Mouse (Mus musculus) kidney, embryonic 15.5 days (tissue): Measurements from ENCODE around the gene D5Ertd579e. TPM values are rescaled to one million over a fixed set of nuclear protein-coding genes. Genes with fewer than 3 reads are reported as not detected.

ENCODE experiments used
- ATAC-seq: fragments of 200-750 bp; cut with Nextera tagmentation; replicated peaks from 2 replicates; pipeline ENCODE4 v1.8.0; 2017; ENCODE audit warnings: moderate TSS enrichment; ENCODE audit not compliant: low FRiP score
- H3K27ac ChIP-seq: fragments of 300-500 bp; sonication (generic); 2 replicates; pipeline ENCODE4 v1.5.1; 2015; ENCODE audit warnings: mild to moderate bottlenecking, inconsistent platforms
- H3K27me3 ChIP-seq: fragments of 300-500 bp; sonication (generic); 2 replicates; pipeline ENCODE4 v1.6.1; 2015; ENCODE audit warnings: inconsistent platforms
- H3K36me3 ChIP-seq: fragments of 300-500 bp; sonication (generic); 2 replicates; pipeline ENCODE4 v1.6.1; 2015; ENCODE audit warnings: inconsistent platforms
- H3K4me1 ChIP-seq: fragments of 300-500 bp; sonication (generic); 2 replicates; pipeline ENCODE4 v1.6.1; 2015; ENCODE audit warnings: inconsistent platforms
- H3K4me2 ChIP-seq: fragments of 300-500 bp; sonication (generic); 2 replicates; pipeline ENCODE4 v1.6.1; 2015; ENCODE audit warnings: moderate library complexity, mild to moderate bottlenecking, inconsistent platforms
- H3K4me3 ChIP-seq: fragments of 300-500 bp; sonication (generic); replicated peaks from 2 replicates; pipeline ENCODE4 v1.5.1; 2015; ENCODE audit warnings: mild to moderate bottlenecking, inconsistent platforms
- H3K9ac ChIP-seq: fragments of 300-500 bp; sonication (generic); 2 replicates; pipeline ENCODE4 v1.6.1; 2015; ENCODE audit warnings: mild to moderate bottlenecking, inconsistent platforms
- H3K9me3 ChIP-seq: fragments of 300-500 bp; sonication (generic); replicated peaks from 2 replicates; pipeline ENCODE4 v1.6.1; 2016; ENCODE audit warnings: inconsistent platforms
- WGBS: fragments of 180-500 bp; shearing (Covaris S2); methylation state at CpG from one replicate; pipeline ENCODE4 v1.1.7; 2015; ENCODE audit warnings: mixed read lengths; 5-methylcytosine and 5-hydroxymethylcytosine counted together
- polyA plus RNA-seq: library from polyadenylated mRNA; unstranded; fragments of >200 nt; fragmentation: Nextera tagmentation; extraction: Ambion mirVana; gene quantifications from 2 replicates; pipeline ENCODE4 v1.2.1, GENCODE M21; 2015

The D5Ertd579e gene
- polyA plus RNA-seq, 1 experiment from 2014 or later, result 21.6 TPM

DNA sequence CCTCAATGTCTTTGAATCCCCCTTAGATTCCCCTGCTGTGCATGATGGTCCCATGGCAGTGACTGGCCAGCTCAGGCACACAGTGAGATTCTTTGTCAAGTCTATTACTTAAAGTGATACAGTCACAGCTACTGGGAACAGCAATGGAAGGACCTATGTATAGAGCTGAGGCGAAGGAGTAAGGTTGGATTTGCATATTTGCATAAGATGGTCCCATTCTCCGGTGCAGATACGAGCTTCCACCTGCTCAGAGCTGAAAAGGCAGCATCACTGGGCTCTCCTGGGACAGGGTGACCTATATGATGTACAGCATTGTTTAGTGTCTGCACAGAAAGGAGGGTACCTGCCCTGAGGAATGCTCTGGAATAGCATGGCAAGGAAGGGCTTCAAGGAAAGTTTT is 101.5 kb downstream of the D5Ertd579e start:
- H3K9me3 ChIP-seq, result no peaks in the 10 kb centered on the region
- WGBS, result 70% methylated on average over 3 of the region's 3 CpGs
- H3K4me2 ChIP-seq, result no peak overlapping the region
- peaks cover 9% of the 10 kb centered on the region; the same call in 1 of the 2 replicates for H3K36me3 ChIP-seq
- no peak for ATAC-seq
- no peak overlapping the region for H3K27ac ChIP-seq
- no peak overlapping the region for H3K4me3 ChIP-seq
- no peaks in the 10 kb centered on the region for H3K4me1 ChIP-seq
- no peaks in the 10 kb centered on the region for H3K27me3 ChIP-seq
- no peak overlapping the region for H3K9ac ChIP-seq

DNA sequence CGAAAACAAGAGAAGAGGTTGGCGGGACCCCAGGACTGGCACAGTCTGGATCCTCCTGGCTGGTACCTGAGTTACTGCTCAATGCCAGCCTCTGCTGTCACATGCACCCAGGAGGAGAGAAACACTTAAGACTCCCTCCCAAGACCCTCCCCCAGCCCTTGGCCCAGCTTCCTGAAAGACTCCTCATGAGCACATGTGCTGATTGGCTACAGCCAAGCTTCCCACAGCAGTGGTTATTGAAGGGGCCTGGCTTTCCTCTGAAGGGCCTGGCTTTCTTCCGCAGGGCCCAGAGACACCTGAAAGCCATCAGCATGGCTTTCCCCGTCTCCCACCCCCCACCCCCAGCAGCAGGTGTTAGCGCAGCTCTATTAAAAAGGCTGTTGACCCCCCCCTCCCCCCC is 102.6 kb downstream of the D5Ertd579e start, which contains the start of gene Tbc1d14:
TSS of gene Tbc1d14 (minus strand) at position 101 of the 400 bp plus-strand sequence.
- no peaks in the 10 kb centered on the region for H3K9me3 ChIP-seq
- H3K4me1 ChIP-seq, result no peaks in the 10 kb centered on the region
- no peak for ATAC-seq
- no peaks in the 10 kb centered on the region for H3K36me3 ChIP-seq
- H3K9ac ChIP-seq, result no peak within 1 kb of the TSS
- 82% methylated on average over 5 of the region's 5 CpGs for WGBS
- no peak within 1 kb of the TSS for H3K4me3 ChIP-seq
- no peaks in the 10 kb centered on the region for H3K27me3 ChIP-seq
- H3K27ac ChIP-seq, result no peak within 1 kb of the TSS
- H3K4me2 ChIP-seq, result no peak within 1 kb of the TSS

DNA sequence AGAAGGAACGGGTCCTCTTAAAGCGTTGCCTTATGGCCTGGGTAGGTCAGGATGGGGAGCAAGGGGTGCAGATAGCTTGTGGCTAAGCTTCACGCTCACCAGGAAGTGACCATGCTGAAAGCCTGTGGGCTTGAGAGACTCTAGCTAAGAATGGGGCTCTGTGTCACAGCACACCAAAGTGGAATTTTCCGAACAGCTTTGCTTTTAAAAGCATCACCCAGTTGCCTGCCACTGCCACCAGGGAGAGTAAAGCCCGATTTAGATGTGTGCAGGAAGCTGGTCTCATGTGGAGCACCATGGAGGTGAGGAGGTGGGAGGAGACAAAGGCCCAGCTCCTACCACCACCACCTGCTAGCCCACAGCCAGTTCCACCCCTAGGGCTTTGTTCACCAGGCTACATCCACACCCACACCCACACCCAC is 105.3 kb downstream of the D5Ertd579e start:
- Histone ChIP-seq H3K4me2 (no peak overlapping the region), H3K4me1 (no peaks in the 10 kb centered on the region), H3K27ac (no peak overlapping the region), H3K9me3 (no peaks in the 10 kb centered on the region), H3K9ac (no peak overlapping the region), H3K4me3 (no peak overlapping the region), H3K36me3 (no peaks in the 10 kb centered on the region), H3K27me3 (no peaks in the 10 kb centered on the region)
- no peak for ATAC-seq
- WGBS, result 71% methylated on average over 5 of the region's 5 CpGs

DNA sequence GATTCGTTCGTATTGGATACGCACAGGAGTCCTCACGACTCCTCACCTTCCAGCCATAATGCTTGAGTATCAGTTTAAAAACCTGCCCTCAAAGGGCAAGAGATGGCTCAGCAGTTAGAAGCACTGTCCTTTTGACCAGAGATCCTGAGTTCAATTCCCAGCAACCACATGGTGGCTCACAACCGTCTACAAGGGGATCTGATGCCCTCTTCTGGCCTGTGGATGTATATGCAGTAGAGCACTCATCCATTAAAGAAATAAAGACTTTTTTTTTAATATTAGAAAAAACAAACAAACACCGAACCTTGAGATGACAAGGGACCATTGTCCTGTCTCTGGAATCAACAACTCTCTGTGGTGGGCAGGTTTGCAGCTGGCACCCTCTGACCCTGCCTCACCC is 111.5 kb downstream of the D5Ertd579e start:
- H3K27ac ChIP-seq, result no peak overlapping the region
- no peak overlapping the region for H3K9ac ChIP-seq
- H3K4me1 ChIP-seq, result peaks cover 27% of the 10 kb centered on the region
- H3K4me2 ChIP-seq, result no peak overlapping the region
- no peaks in the 10 kb centered on the region for H3K36me3 ChIP-seq
- no peaks in the 10 kb centered on the region for H3K9me3 ChIP-seq
- ATAC-seq, result no peak
- no peak overlapping the region for H3K4me3 ChIP-seq
- 68% methylated on average over 6 of the region's 6 CpGs for WGBS
- no peaks in the 10 kb centered on the region for H3K27me3 ChIP-seq

DNA sequence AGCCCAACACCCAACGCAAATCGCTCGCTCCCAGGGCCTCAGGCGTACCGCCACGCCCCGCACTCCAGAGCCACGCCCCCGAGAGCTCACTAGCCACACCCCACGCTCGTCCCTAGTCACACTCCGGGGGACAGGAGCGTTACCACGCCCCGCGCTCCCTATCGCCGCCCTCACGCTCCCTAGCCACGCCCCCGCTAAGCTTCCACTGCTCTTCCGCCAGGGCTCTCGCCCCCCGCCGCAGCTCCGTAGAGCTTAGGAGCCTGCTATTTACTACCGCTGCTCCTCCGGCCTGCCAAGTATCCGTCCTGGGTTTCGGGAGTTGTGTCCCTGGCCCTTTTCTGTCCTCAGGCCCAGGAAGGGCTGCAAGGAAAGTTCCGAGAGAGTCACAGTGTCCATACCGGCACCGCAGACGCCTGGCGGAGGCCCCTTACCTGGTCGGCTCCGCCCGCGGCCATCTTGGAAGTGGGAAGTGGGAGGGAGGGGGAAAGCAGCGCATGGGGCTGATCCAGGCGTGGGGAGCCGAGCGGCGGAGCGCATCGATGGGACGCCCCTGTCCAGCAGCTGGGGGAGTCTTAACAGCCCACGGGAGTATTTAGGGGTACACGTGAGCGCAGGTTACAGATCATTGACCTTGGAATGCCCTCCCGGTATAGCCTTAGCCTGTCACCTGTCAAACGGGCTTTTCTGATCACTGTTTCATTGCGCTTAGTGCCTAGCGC is 113.7 kb downstream of the D5Ertd579e start:
- H3K9me3 ChIP-seq, result no peaks in the 10 kb centered on the region
- peak overlapping the region; percentile 89 for H3K27ac ChIP-seq
- 1% methylated on average over 52 of the region's 54 CpGs for WGBS
- H3K4me1 ChIP-seq, result peaks cover 32% of the 10 kb centered on the region
- H3K9ac ChIP-seq, result peak overlapping the region; percentile 67
- no peaks in the 10 kb centered on the region for H3K36me3 ChIP-seq
- no peaks in the 10 kb centered on the region for H3K27me3 ChIP-seq
- H3K4me3 ChIP-seq, result peak overlapping the region; percentile 70
- ATAC-seq, result peak; percentile 95
- peak overlapping the region; percentile 88 for H3K4me2 ChIP-seq

DNA sequence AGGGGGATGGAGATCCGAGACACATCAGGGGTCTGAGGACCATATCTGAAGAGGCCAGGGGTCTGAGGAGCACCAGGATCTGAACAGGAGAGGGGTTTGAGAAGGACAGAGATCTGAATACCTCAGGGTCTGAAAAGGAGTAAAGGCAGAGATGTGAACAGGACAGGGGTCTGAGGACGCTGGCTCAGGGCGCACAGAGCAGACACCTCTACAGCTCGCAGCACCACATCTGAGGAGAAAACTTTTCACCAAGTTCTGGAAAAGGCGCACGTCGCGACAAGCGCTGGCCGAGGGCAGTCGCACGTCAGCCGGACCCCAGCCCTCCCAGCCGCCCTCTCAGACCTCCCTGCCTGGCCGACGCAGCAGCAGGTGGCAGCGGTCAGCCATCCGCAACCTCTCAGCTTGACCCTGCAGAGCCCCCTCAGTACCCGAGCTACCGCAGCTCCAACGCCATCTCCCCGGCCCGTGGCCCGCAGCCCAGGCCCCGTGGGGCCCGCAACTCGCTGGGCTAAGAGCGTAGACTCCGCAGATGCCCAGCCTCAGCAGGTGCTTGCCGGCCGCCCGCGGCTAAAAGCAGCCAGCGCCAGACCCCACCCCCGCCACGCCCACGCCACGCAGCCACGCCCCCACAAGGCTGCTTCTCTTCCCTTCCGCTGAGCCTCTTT is 114.4 kb downstream of the D5Ertd579e start:
- Histone ChIP-seq H3K27ac (peak overlapping the region; percentile 48; the same call in 1 of the 2 replicates), H3K4me1 (peaks cover 32% of the 10 kb centered on the region), H3K27me3 (no peaks in the 10 kb centered on the region), H3K9me3 (no peaks in the 10 kb centered on the region), H3K4me3 (peak overlapping the region; percentile 70), H3K36me3 (no peaks in the 10 kb centered on the region), H3K4me2 (peak overlapping the region; percentile 88), H3K9ac (peak overlapping the region; percentile 51)
- 1% methylated on average over 40 of the region's 40 CpGs for WGBS
- peak; percentile 9; the same call in 1 of the 2 replicates for ATAC-seq

DNA sequence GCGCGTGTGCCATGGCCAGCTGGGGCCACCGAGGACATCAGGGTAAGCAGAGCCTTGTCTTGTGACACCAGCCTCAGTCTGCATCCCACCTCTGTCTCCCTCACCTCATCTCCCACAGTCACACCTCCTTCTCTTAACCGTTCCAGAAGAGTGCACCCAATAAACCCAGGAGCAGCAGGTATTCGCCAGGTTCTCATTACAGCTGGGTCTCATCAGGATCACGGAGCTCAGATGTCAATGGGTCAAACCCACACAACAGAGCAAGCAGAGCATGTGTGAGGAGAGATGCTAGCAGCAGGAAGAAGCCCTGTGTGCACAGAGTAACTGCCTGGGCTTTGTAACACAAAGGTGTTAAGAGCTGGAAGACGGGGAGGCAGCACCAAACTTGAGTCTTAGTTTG is 115.9 kb downstream of the D5Ertd579e start:
- Histone ChIP-seq H3K9ac (no peak overlapping the region), H3K27ac (peak overlapping the region; percentile 57), H3K4me1 (peaks cover 39% of the 10 kb centered on the region), H3K4me2 (peak overlapping the region; percentile 88), H3K9me3 (no peaks in the 10 kb centered on the region), H3K36me3 (no peaks in the 10 kb centered on the region), H3K27me3 (no peaks in the 10 kb centered on the region), H3K4me3 (peak overlapping the region; percentile 70; the same call in 1 of the 2 replicates)
- no peak for ATAC-seq
- 43% methylated on average over 7 of the region's 7 CpGs for WGBS

DNA sequence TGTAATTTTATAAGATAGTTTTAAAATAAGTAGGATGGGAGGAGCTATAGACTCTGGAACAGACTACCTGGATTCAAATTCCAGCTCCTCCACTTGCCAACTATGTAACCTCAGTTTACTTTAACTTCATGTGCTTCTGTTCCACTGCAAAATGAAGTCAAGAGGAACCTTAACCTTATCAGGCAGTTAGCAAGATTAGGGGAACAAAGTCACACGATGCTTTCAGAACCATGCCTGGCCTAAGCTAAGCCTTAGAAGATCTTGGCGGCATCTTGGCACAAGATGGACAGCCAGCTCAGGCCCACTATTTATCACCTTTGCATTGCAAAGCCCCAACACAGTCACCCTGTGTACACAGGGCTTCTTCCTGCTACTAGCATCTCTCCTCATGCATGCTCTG is 116.8 kb downstream of the D5Ertd579e start:
- H3K27ac ChIP-seq, result no peak overlapping the region
- no peaks in the 10 kb centered on the region for H3K27me3 ChIP-seq
- no peaks in the 10 kb centered on the region for H3K36me3 ChIP-seq
- WGBS, result 71% methylated on average over 2 of the region's 2 CpGs
- no peaks in the 10 kb centered on the region for H3K9me3 ChIP-seq
- H3K4me2 ChIP-seq, result 0 out of 2 replicates have a peak overlapping the region, but pooled peaks have one; percentile 88
- H3K4me3 ChIP-seq, result no peak overlapping the region
- H3K4me1 ChIP-seq, result peaks cover 49% of the 10 kb centered on the region
- H3K9ac ChIP-seq, result no peak overlapping the region
- ATAC-seq, result no peak

DNA sequence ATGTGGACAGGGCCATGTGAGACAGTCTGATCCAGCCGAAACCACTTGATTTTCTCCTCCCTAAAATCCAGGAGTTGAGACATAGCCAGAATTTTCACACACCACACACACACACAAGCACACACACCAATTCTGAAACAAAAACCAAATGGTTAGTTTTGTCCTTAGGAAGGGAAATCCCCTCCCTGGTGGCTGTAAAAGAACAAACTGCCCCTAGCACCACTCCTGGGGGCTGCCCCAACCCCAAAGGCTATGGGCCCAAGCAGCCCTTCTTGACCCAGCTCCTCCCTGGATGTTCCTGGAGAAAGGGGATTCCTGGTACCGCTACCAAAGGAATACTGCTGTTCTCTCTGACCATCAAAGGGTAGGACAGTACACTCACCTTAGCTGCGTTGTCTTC is 119.4 kb downstream of the D5Ertd579e start:
- Histone ChIP-seq H3K4me3 (no peak overlapping the region), H3K4me2 (no peak overlapping the region), H3K9ac (no peak overlapping the region), H3K36me3 (peaks cover 9% of the 10 kb centered on the region), H3K4me1 (peaks cover 55% of the 10 kb centered on the region), H3K27me3 (no peaks in the 10 kb centered on the region), H3K9me3 (no peaks in the 10 kb centered on the region), H3K27ac (no peak overlapping the region)
- WGBS, result 91% methylated on average over 3 of the region's 3 CpGs
- no peak for ATAC-seq

DNA sequence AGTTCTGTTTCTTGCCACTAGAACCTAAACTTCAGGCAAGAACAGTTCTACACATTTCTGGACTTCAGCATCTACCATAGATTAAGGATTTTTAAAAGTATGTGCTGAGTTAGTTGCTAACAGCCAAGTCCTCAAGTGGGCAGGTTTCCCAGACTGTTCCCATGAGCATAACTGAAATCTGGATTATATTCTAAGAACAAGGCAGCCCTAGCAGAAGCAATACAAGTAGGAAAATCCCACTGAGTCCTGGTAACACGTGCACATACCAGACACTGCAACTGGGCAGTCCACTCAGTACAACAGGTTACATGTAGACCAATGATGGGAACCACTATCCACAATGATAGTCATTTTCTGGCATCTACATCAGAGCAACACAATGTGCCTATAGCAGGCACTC is 120.1 kb downstream of the D5Ertd579e start:
- Histone ChIP-seq H3K4me1 (peaks cover 48% of the 10 kb centered on the region), H3K9ac (no peak overlapping the region), H3K4me2 (no peak overlapping the region), H3K36me3 (peaks cover 16% of the 10 kb centered on the region), H3K27me3 (no peaks in the 10 kb centered on the region), H3K9me3 (no peaks in the 10 kb centered on the region), H3K4me3 (no peak overlapping the region), H3K27ac (no peak overlapping the region)
- ATAC-seq, result no peak
- WGBS, result 69% methylated on average over 1 of the region's 1 CpGs

DNA sequence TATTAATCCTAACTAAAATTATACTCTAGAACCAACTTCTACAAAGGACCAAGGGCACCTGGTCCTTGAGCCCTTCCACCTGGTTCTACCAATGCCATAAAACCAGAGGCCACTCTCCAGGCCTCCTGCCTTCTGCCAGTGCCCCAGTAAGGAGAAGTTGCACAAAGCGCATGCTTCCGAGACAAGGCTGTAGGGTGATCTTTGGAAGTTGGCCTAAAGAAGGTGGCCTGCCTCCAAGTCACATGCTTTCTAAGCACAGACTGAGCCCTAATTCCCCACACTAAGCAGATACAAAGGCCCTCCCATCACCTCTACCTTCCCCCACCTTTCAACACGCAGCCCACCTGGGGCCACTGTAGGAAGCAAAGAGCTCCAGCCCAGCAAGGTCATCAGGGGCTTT is 120.6 kb downstream of the D5Ertd579e start:
- whole genome bisulfite sequencing, result 88% methylated on average over 3 of the region's 3 CpGs
- Histone ChIP-seq H3K36me3 (peaks cover 21% of the 10 kb centered on the region), H3K4me3 (no peak overlapping the region), H3K9ac (no peak overlapping the region), H3K4me2 (no peak overlapping the region), H3K27ac (0 out of 2 replicates have a peak overlapping the region, but pooled peaks have one; percentile 75), H3K9me3 (no peaks in the 10 kb centered on the region), H3K27me3 (no peaks in the 10 kb centered on the region), H3K4me1 (peaks cover 43% of the 10 kb centered on the region)
- ATAC-seq, result no peak

DNA sequence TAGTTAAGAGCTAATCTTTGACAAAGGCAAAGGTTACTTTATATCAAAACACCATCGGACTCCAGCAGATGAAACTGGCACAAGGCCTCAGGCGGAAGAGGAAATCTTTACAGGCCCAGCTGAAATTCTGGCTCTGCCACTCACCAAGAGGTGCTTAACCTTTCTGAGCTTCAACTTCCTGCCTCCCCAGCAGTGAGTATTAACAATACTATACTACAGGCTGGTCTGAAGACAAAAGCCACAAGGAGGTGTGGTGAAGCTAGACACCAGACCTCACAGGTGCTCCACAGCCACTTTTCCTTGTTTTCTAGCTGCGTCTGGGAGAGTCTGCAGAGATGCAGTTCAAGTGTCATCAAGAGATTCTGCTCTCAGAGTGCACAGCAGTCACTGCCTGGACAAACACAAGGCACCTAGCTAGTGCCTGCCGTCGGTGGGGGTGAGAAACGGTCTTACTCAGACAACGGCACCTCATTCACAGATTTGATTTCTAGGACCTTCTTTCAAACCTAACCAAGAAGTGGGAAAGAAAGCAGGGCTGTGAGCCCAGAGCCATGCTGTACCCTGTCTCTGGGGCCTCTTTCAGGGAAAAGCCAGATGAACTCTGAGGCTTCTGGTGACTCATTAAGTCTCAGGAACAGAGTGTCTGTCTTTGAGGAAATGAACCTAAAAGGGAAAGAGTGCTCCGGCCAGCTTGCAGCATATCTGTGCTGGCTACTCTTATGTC is 121.5 kb downstream of the D5Ertd579e start:
- Histone ChIP-seq H3K27me3 (no peaks in the 10 kb centered on the region), H3K4me2 (no peak overlapping the region), H3K4me1 (peaks cover 34% of the 10 kb centered on the region), H3K9ac (no peak overlapping the region), H3K4me3 (no peak overlapping the region), H3K27ac (peak overlapping the region; percentile 75), H3K36me3 (peaks cover 25% of the 10 kb centered on the region), H3K9me3 (no peaks in the 10 kb centered on the region)
- 41% methylated on average over 8 of the region's 8 CpGs for WGBS
- no peak for ATAC-seq
